Mouse (Mus musculus) C3H10T1/2 (cell line): ENCODE measurements around the gene Msantd4. TPM values are rescaled to one million over a fixed set of nuclear protein-coding genes. Genes with fewer than 3 reads are reported as not detected.

Experiments
- polyA plus RNA-seq, 2 experiments: library from polyadenylated mRNA; unstranded; fragments of >200 nt; fragmentation: generic; extraction: Trizol; gene quantifications; one replicate each; pipeline ENCODE4 v1.2.1; 2012; ENCODE audit warnings: missing spikeins in 2 of 2

Msantd4 gene
- polyA plus RNA-seq = 1 to 10 TPM in 1 of 2 experiments, under 1 TPM in 1; 0.76 to 9.6 TPM

DNA sequence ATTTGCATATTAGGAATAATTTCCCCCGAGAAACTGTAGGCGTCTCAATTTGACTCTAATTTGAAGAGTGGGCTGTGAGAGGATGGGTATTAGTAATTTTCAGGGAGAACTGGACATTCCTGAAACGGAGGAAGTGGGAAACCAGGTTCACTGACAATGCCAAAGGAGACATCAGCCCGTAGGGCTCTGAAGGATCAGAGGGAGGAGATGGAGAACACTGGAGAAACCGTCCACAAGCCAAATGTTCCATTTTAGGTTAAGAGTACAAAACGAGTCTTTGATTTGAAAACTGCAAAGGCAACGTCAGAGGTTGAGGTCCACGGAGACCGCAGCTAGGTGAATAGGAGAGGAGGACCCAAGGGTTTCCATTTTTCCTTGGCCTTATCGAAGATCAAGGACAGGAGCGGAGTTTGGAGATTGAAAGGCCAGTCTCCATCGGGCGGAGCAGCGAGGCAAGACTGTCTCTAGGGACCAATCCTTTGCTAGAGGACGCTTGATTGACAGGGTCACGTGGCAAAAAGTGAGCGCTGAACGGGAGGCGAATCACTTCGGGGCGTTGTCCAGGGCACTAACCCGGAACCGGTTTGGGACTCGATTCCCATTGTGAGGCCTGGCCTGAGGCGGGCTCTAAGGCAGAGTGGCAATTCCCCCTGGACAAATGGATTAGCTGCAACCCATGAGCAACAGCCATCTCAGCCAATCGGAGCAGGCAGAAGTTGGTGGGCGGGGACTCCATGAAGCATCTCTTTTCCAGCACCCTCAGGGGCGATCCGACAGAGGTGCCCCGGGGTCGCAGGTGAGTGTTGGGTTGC is at the start of gene Msantd4:
Gene Msantd4, plus strand, starts transcription at position 735 of the 812 bp plus-strand sequence.

Other genes starting within 250 kb of the Msantd4 start
- 1 to 10 TPM; 1.4 to 3.4 TPM for gene Aasdhppt, start 67.1 kb upstream of the Msantd4 start, polyA plus RNA-seq
- gene Kbtbd3, start 66.7 kb upstream of the Msantd4 start, polyA plus RNA-seq = under 1 TPM; 0.05 to 0.80 TPM